Mouse (Mus musculus) heart, embryonic 12.5 days (tissue): Measurements from ENCODE around the gene Rexo1. TPM values are rescaled to one million over a fixed set of nuclear protein-coding genes. Genes with fewer than 3 reads are reported as not detected.

Experiments
- ATAC-seq: fragments of 200-750 bp; cut with Nextera tagmentation; 2 replicates; pipeline ENCODE4 v1.8.0; 2017; ENCODE audit warnings: moderate TSS enrichment, moderate library complexity; ENCODE audit not compliant: insufficient number of reproducible peaks, low FRiP score
- H3K27ac ChIP-seq: fragments of 300-500 bp; sonication (generic); 2 replicates; pipeline ENCODE4 v1.5.1; 2016; ENCODE audit warnings: mild to moderate bottlenecking, moderate library complexity; ENCODE audit not compliant: poor library complexity, severe bottlenecking
- H3K27me3 ChIP-seq: fragments of 300-500 bp; sonication (generic); replicated peaks from 2 replicates; pipeline ENCODE4 v1.6.1; 2016; ENCODE audit warnings: mild to moderate bottlenecking, moderate library complexity
- H3K36me3 ChIP-seq: fragments of 300-500 bp; sonication (generic); 2 replicates; pipeline ENCODE4 v1.6.1; 2016; ENCODE audit warnings: mild to moderate bottlenecking, moderate library complexity
- H3K4me1 ChIP-seq: fragments of 300-500 bp; sonication (generic); replicated peaks from 2 replicates; pipeline ENCODE4 v1.6.1; 2016; ENCODE audit warnings: mild to moderate bottlenecking
- H3K4me2 ChIP-seq: fragments of 300-500 bp; sonication (generic); 2 replicates; pipeline ENCODE4 v1.6.1; 2016; ENCODE audit warnings: mild to moderate bottlenecking, moderate library complexity
- H3K4me3 ChIP-seq: fragments of 300-500 bp; sonication (generic); 2 replicates; pipeline ENCODE4 v1.5.1; 2016; ENCODE audit warnings: mild to moderate bottlenecking
- H3K9ac ChIP-seq: fragments of 300-500 bp; sonication (generic); 2 replicates; pipeline ENCODE4 v1.6.1; 2016; ENCODE audit warnings: mild to moderate bottlenecking, moderate library complexity
- H3K9me3 ChIP-seq: fragments of 300-500 bp; sonication (generic); replicated peaks from 2 replicates; pipeline ENCODE4 v1.6.1; 2016; ENCODE audit warnings: mild to moderate bottlenecking, moderate library complexity
- WGBS: fragments of 180-500 bp; shearing (Covaris S2); methylation state at CpG from one replicate; pipeline ENCODE4 v1.1.7; 2016; 5-methylcytosine and 5-hydroxymethylcytosine counted together
- polyA plus RNA-seq: library from polyadenylated mRNA; unstranded; fragments of >200 nt; fragmentation: Nextera tagmentation; extraction: Ambion mirVana; gene quantifications from 2 replicates; pipeline ENCODE4 v1.2.1, GENCODE M21; 2016

Gene Rexo1
- polyA plus RNA-seq, 1 experiment from 2014 or later = 21.5 TPM

- peak overlapping the region; percentile 93 for H3K4me2 ChIP-seq
- H3K4me3 ChIP-seq = peak overlapping the region; percentile 74
- no peak for ATAC-seq
- 31% methylated on average over 7 of the region's 7 CpGs for WGBS
- H3K9me3 ChIP-seq = no peaks in the 10 kb centered on the region
- peaks cover 25% of the 10 kb centered on the region for H3K36me3 ChIP-seq
- no peaks in the 10 kb centered on the region for H3K27me3 ChIP-seq
- peak overlapping the region; percentile 81 for H3K9ac ChIP-seq
- peaks cover 23% of the 10 kb centered on the region for H3K4me1 ChIP-seq
- peak overlapping the region; percentile 76 for H3K27ac ChIP-seq
These were observed 42.0 kb upstream of the Rexo1 start for GRCm38 (mm10) chr10:80603364-80603763.

- Histone ChIP-seq H3K4me3 (peak within 1 kb of the TSS; percentile 74), H3K4me1 (peaks cover 23% of the 10 kb centered on the region), H3K27ac (peak within 1 kb of the TSS; percentile 76), H3K9ac (peak within 1 kb of the TSS; percentile 81), H3K9me3 (no peaks in the 10 kb centered on the region), H3K4me2 (peak within 1 kb of the TSS; percentile 93), H3K36me3 (peaks cover 19% of the 10 kb centered on the region), H3K27me3 (no peaks in the 10 kb centered on the region)
- WGBS = under 1% methylated on average over 54 of the region's 54 CpGs
- ATAC-seq = peak; percentile 94
These were observed 41.5 kb upstream of the Rexo1 start, which contains the start of the genes Scamp4 and Adat3 for GRCm38 (mm10) chr10:80602698-80603325. Gene Scamp4, plus strand, starts transcription at chr10:80602872. Gene Adat3, plus strand, starts transcription at chr10:80602880.

- no peak overlapping the region for H3K4me2 ChIP-seq
- no peak overlapping the region for H3K9ac ChIP-seq
- no peak for ATAC-seq
- H3K4me1 ChIP-seq = no peaks in the 10 kb centered on the region
- H3K4me3 ChIP-seq = no peak overlapping the region
- H3K36me3 ChIP-seq = no peaks in the 10 kb centered on the region
- WGBS = 40% methylated on average over 4 of the region's 4 CpGs
- no peaks in the 10 kb centered on the region for H3K27me3 ChIP-seq
- H3K9me3 ChIP-seq = no peaks in the 10 kb centered on the region
- H3K27ac ChIP-seq = no peak overlapping the region
These were observed 35.0 kb upstream of the Rexo1 start for GRCm38 (mm10) chr10:80596318-80596717.

- Histone ChIP-seq H3K9ac (peak within 1 kb of the TSS; percentile 92), H3K27me3 (no peaks in the 10 kb centered on the region), H3K4me2 (peak within 1 kb of the TSS; percentile 89), H3K9me3 (no peaks in the 10 kb centered on the region), H3K4me1 (peaks cover 40% of the 10 kb centered on the region), H3K36me3 (peaks cover 15% of the 10 kb centered on the region), H3K4me3 (peak within 1 kb of the TSS; percentile 76), H3K27ac (peak within 1 kb of the TSS; percentile 49)
- WGBS = under 1% methylated on average over 65 of the region's 73 CpGs
- ATAC-seq = peak; percentile 97
These were observed 28.8 kb upstream of the Rexo1 start, which contains the start of gene Abhd17a for GRCm38 (mm10) chr10:80589879-80590854. Gene Abhd17a, minus strand, starts transcription at chr10:80590341.

GRCm38 (mm10) chr10:80589127-80589878, 27.9 kb upstream of the Rexo1 start:
- Histone ChIP-seq H3K36me3 (peaks cover 24% of the 10 kb centered on the region), H3K4me1 (peaks cover 49% of the 10 kb centered on the region), H3K27me3 (no peaks in the 10 kb centered on the region), H3K4me3 (peak overlapping the region; percentile 76), H3K4me2 (peak overlapping the region; percentile 89), H3K27ac (peak overlapping the region; percentile 49), H3K9ac (peak overlapping the region; percentile 92), H3K9me3 (no peaks in the 10 kb centered on the region)
- no peak for ATAC-seq
- 13% methylated on average over 12 of the region's 12 CpGs for WGBS

- Histone ChIP-seq H3K9me3 (no peaks in the 10 kb centered on the region), H3K4me1 (peaks cover 52% of the 10 kb centered on the region), H3K36me3 (peaks cover 41% of the 10 kb centered on the region), H3K27me3 (no peaks in the 10 kb centered on the region), H3K4me3 (no peak overlapping the region), H3K27ac (peak overlapping the region; percentile 52), H3K4me2 (peak overlapping the region; percentile 27), H3K9ac (peak overlapping the region; percentile 5)
- 40% methylated on average over 3 of the region's 4 CpGs for WGBS
- 0 out of 2 replicates have a peak, but pooled peaks have one; percentile 2 for ATAC-seq
These were observed 25.9 kb upstream of the Rexo1 start for GRCm38 (mm10) chr10:80587305-80587657.

GRCm38 (mm10) chr10:80586407-80587304, 25.3 kb upstream of the Rexo1 start:
- H3K36me3 ChIP-seq = peaks cover 47% of the 10 kb centered on the region
- no peak overlapping the region for H3K4me3 ChIP-seq
- H3K4me2 ChIP-seq = peak overlapping the region; percentile 27
- H3K27ac ChIP-seq = peak overlapping the region; percentile 52
- ATAC-seq = no peak
- H3K9me3 ChIP-seq = no peaks in the 10 kb centered on the region
- H3K9ac ChIP-seq = peak overlapping the region; percentile 5
- 91% methylated on average over 48 of the region's 51 CpGs for WGBS
- H3K27me3 ChIP-seq = no peaks in the 10 kb centered on the region
- peaks cover 52% of the 10 kb centered on the region for H3K4me1 ChIP-seq

GRCm38 (mm10) chr10:80585581-80585980, 24.2 kb upstream of the Rexo1 start:
- H3K4me1 ChIP-seq = peaks cover 52% of the 10 kb centered on the region
- peak overlapping the region; percentile 25 for H3K9ac ChIP-seq
- H3K36me3 ChIP-seq = peaks cover 53% of the 10 kb centered on the region
- WGBS = 93% methylated on average over 8 of the region's 8 CpGs
- H3K27me3 ChIP-seq = no peaks in the 10 kb centered on the region
- H3K4me2 ChIP-seq = peak overlapping the region; percentile 27
- no peak for ATAC-seq
- no peak overlapping the region for H3K27ac ChIP-seq
- H3K9me3 ChIP-seq = no peaks in the 10 kb centered on the region
- H3K4me3 ChIP-seq = no peak overlapping the region

GRCm38 (mm10) chr10:80584642-80585552, 23.5 kb upstream of the Rexo1 start:
- H3K4me1 ChIP-seq = peaks cover 52% of the 10 kb centered on the region
- H3K4me2 ChIP-seq = peak overlapping the region; percentile 27
- H3K36me3 ChIP-seq = peaks cover 53% of the 10 kb centered on the region
- 0 out of 2 replicates have a peak overlapping the region, but pooled peaks have one; percentile 11 for H3K27ac ChIP-seq
- 80% methylated on average over 12 of the region's 12 CpGs for whole genome bisulfite sequencing
- no peaks in the 10 kb centered on the region for H3K9me3 ChIP-seq
- 0 out of 2 replicates have a peak, but pooled peaks have one; percentile 8 for ATAC-seq
- H3K4me3 ChIP-seq = no peak overlapping the region
- H3K9ac ChIP-seq = peak overlapping the region; percentile 25; the same call in 1 of the 2 replicates
- H3K27me3 ChIP-seq = no peaks in the 10 kb centered on the region
